Mouse (Mus musculus) spleen, adult 10 weeks (tissue): ENCODE results near the gene Lman1l. TPM values are rescaled to one million over a fixed set of nuclear protein-coding genes. Genes with fewer than 3 reads are reported as not detected.

Source experiments
- polyA plus RNA-seq: library from polyadenylated mRNA; stranded (reverse); fragments of 350-450 nt; fragmentation: Illumina TruSeq; extraction: RNeasy Lipid Tissue Mini Kit (QIAGEN cat#74804); gene quantifications from one replicate; pipeline ENCODE4 v1.2.3, GENCODE M21; 2015; ENCODE audit warnings: low replicate concordance; ENCODE audit not compliant: insufficient read depth

Lman1l gene
- not detected for polyA plus RNA-seq

GRCm38 (mm10) chr9:57620674-57621073 lies at the start of gene Lman1l:
Gene Lman1l (minus strand): TSS chr9:57620774.

GRCm38 (mm10) chr9:57653283-57653682 lies 32.7 kb upstream of the Lman1l start, which contains the start of gene Csk:
Gene Csk (minus strand): TSS chr9:57653631.

GRCm38 (mm10) chr9:57606139-57606851 lies 14.3 kb downstream of the Lman1l start, which contains the start of gene Cplx3:
Gene Cplx3 (minus strand): TSS chr9:57606281.

GRCm38 (mm10) chr9:57589224-57590126 lies 31.1 kb downstream of the Lman1l start, which contains the start of gene Ulk3:
Gene Ulk3 (plus strand): TSS chr9:57589452.

GRCm38 (mm10) chr9:57560861-57561710 lies 59.5 kb downstream of the Lman1l start, which contains the start of gene Scamp2:
Gene Scamp2 (plus strand): TSS chr9:57560943.

Other genes with a start within 250 kb of the Lman1l start
- 76.6 TPM for gene Ppcdc, start 180.7 kb downstream of the Lman1l start, polyA plus RNA-seq
- gene Scamp5, start 152.7 kb downstream of the Lman1l start, polyA plus RNA-seq, result 9.7 TPM
- not detected for gene Rpp25, start 116.7 kb downstream of the Lman1l start, polyA plus RNA-seq
- gene Cox5a, start 99.5 kb downstream of the Lman1l start, polyA plus RNA-seq, result 346 TPM
- gene Fam219b, start 83.2 kb downstream of the Lman1l start, polyA plus RNA-seq, result 22.1 TPM
- 18.1 TPM for gene Mpi, start 68.0 kb downstream of the Lman1l start, polyA plus RNA-seq
- gene Scamp2, start 59.8 kb downstream of the Lman1l start, polyA plus RNA-seq, result 64.8 TPM
- gene Ulk3, start 31.3 kb downstream of the Lman1l start, polyA plus RNA-seq, result 46.6 TPM
- not detected for gene Cplx3, start 14.5 kb downstream of the Lman1l start, polyA plus RNA-seq
- 262 TPM for gene Csk, start 32.9 kb upstream of the Lman1l start, polyA plus RNA-seq
- not detected for gene Cyp1a2, start 62.9 kb upstream of the Lman1l start, polyA plus RNA-seq
- gene Cyp1a1, start 67.2 kb upstream of the Lman1l start, polyA plus RNA-seq, result 0.30 TPM
- gene Edc3, start 87.8 kb upstream of the Lman1l start, polyA plus RNA-seq, result 17.7 TPM
- gene Clk3, start 145.1 kb upstream of the Lman1l start, polyA plus RNA-seq, result 95.7 TPM
- 45.0 TPM for gene Arid3b, start 216.0 kb upstream of the Lman1l start, polyA plus RNA-seq